Mouse (Mus musculus) lung, adult 2 months (tissue): ENCODE data around the gene Nod2. TPM values are rescaled to one million over a fixed set of nuclear protein-coding genes. Genes with fewer than 3 reads are reported as not detected.

ENCODE experiments used
- DNase-seq: peaks from one replicate; pipeline ENCODE4 v3.0.0; 2022
- H3K4me1 ChIP-seq: fragments of 200-500 bp; 2 replicates; pipeline ENCODE4 v1.6.1; 2011; ENCODE audit warnings: low read length; ENCODE audit not compliant: control insufficient read depth, insufficient read depth
- H3K4me3 ChIP-seq: fragments of 200-500 bp; replicated peaks from 2 replicates; pipeline ENCODE3; 2011; ENCODE audit warnings: low read depth, mild to moderate bottlenecking, control low read depth, low read length; ENCODE audit errors: extremely low read depth
- CTCF ChIP-seq: fragments of 200-500 bp; IDR thresholded peaks from 2 replicates; pipeline ENCODE4 v1.5.1; 2011; ENCODE audit warnings: mild to moderate bottlenecking, low read length, control low read depth; ENCODE audit not compliant: insufficient read depth
- POLR2A ChIP-seq: fragments of 200-500 bp; IDR thresholded peaks from 2 replicates; pipeline ENCODE4 v1.6.1; 2011; ENCODE audit warnings: low read depth, mild to moderate bottlenecking, control low read depth, low read length, borderline replicate concordance; ENCODE audit errors: extremely low read depth
- WGBS: fragments of 180-500 bp; shearing (Covaris S2); methylation state at CpG from one replicate; pipeline ENCODE4 v1.1.7; 2018; 5-methylcytosine and 5-hydroxymethylcytosine counted together
- polyA plus RNA-seq: library from polyadenylated mRNA; depleted of rRNA; stranded (reverse); fragments of >200 nt; gene quantifications from 2 replicates; pipeline ENCODE4 v1.2.3, GENCODE M21; 2012

Gene Nod2
- polyA plus RNA-seq, 1 experiment: 5.0 TPM

DNA sequence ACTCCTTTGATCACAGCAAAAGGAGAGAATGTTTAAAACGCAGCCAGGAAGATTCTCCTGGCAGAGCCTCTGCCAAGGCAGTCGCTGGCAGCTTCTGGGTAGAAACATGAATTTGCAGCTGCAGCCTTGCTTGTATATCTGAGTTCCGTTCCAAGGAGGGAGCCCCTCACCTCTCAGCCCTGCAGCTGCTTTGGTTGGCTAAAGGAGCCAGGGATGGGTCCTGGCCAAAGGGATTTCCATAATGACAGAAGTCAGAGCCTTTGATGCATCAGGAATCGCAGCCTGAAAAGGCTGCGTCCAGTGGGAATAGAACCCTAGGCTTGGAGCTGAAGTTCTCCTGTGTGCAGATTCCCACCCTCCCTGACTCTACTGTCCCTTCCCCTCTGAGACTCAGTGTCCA, 32.1 kb upstream of the Nod2 start:
- WGBS: 67% methylated on average over 5 of the region's 5 CpGs
- no peak overlapping the region for H3K4me3 ChIP-seq
- TF ChIP-seq POLR2A (no peak), CTCF (no peak)
- no peak for DNase-seq
- no peaks in the 10 kb centered on the region for H3K4me1 ChIP-seq

DNA sequence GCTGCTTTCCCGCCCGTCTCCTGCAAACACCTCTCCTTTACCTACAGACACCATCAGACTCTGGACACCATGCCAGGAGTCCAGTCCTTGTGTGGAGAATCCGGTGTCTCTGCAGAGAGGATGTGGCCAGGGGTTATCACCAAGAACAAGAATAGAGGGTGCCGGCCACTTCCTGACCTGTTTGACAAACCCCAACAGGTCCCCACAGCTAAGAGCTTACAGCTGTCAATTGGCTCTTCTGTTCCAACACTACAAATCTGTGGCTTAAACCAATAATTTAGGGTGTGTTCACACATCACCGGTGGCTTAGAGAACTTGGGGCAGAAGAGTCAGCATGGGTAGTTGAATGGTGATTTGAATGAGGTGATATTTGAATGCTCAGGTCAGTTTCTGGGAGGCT, 28.5 kb upstream of the Nod2 start:
- DNase-seq: no peak
- 0 out of 2 replicates have a peak, but pooled peaks cover 2% of the 10 kb centered on the region for H3K4me1 ChIP-seq
- WGBS: 48% methylated on average over 5 of the region's 5 CpGs

DNA sequence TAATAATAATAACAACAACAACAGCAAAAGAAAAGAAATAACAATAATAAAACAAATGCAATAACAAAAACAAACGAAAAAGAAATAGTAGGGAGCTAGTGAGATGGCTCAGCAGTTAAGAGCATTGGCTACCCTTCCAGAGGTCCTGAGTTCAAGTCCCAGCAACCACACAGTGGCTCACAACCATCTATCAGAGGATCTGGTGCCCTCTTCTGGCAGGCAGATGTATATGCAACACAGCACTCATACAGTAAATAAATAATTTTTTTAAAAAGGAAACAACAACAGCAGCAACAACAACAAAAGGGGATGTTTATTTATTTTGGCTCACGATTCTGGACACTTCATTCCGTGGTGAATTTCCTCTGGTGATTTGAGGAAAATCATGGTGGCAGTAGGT, 27.6 kb upstream of the Nod2 start:
- WGBS: 47% methylated on average over 3 of the region's 3 CpGs
- H3K4me3 ChIP-seq: no peak overlapping the region
- TF ChIP-seq POLR2A: no peak
- peak; percentile 42 for TF ChIP-seq CTCF
- no peak for DNase-seq
- 0 out of 2 replicates have a peak, but pooled peaks cover 2% of the 10 kb centered on the region for H3K4me1 ChIP-seq

More for the DNA sequence above, 28.5 kb upstream of the Nod2 start:
- no peak overlapping the region for H3K4me3 ChIP-seq
- TF ChIP-seq POLR2A (no peak), CTCF (no peak)

DNA sequence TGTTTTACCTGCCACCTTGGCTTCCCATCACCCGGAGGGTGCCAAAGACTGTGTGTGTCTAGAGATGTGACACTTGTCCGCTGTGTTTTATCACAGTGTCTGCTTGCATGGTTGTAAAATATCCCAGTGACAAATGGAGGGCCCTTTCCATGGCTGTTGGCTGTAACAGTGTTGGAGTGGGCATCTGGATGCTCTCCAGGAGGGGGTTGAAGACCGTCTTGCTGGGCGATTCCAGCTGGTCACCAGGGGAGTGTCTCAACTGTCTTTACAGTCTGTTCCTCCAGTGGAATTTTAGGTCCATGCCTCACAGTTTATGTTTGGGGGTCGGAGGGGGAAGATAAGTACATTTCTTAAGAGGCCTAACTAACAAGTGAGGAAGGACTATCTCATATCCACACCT, 26.2 kb upstream of the Nod2 start:
- no peak for TF ChIP-seq CTCF
- no peak for TF ChIP-seq POLR2A

DNA sequence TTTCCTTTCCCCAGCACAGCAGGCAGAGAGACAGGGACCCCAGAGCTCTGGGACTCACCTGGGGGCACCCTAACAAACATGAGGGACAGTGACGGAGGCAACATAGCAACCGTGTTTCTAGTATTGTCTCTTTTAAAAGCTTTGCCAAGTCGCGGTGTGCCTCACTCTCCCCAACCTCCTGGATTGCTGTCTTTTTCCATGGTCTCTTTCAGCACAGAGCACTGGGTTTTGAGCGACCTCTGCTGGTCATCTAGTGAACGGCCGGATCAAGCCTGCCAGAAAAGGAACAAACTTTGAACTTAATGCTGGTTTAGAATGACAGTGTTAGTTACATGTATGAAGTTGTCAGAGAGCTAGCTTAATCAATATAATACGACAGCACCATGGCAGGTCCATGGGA, 25.7 kb upstream of the Nod2 start:
- DNase-seq: peak; percentile 77
- Histone ChIP-seq H3K4me1 (0 out of 2 replicates have a peak, but pooled peaks cover 2% of the 10 kb centered on the region), H3K4me3 (no peak overlapping the region)
- no peak for TF ChIP-seq POLR2A
- peak; percentile 96 for TF ChIP-seq CTCF
- 1% methylated on average over 8 of the region's 8 CpGs for WGBS

More for the DNA sequence above, 26.2 kb upstream of the Nod2 start:
- Histone ChIP-seq H3K4me1 (0 out of 2 replicates have a peak, but pooled peaks cover 2% of the 10 kb centered on the region), H3K4me3 (no peak overlapping the region)
- WGBS: 58% methylated on average over 5 of the region's 5 CpGs
- DNase-seq: no peak

DNA sequence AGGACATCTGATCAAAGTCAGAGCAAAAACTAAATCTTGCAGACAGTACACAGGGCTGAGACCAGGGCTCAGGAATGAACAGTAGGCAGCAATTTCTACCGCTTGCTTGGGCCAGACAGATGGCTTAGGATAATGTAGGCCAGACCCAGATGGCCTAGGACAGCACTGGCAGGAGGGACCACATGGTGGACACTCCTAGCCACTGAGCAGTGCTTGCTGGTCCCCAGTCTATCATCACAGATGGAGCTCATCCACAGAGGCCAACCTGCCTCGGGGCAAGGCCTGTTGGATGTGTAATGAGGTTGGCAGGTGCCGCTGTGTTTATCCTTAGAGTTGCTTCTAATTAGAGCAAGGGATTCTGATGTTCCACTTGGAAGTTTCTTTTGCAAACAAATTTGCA, 23.8 kb upstream of the Nod2 start:
- 86% methylated on average over 3 of the region's 3 CpGs for WGBS
- TF ChIP-seq CTCF: no peak
- no peak for TF ChIP-seq POLR2A
- DNase-seq: no peak
- Histone ChIP-seq H3K4me1 (peaks cover 2% of the 10 kb centered on the region; the same call in 1 of the 2 replicates), H3K4me3 (no peak overlapping the region)

DNA sequence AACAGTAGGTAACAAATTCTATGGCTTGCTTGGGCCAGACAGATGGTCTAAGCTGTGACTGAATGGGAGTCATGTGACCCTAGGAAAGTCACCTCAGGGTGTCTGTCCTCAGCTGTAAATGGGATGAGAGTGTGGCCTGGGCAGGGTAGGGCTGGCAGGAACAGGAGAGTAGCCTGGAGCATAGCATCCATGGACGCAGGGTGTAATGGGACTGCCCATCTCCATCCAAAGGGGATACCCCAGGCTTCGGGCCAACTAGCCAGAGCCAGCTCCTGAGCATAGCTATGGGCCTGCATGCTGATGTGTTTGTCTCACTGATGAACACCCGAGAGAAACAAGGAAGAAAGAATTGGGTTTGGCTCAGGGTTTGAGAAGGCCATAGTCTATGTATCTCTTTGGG, 22.8 kb upstream of the Nod2 start:
- no peak for DNase-seq
- TF ChIP-seq POLR2A (no peak), CTCF (no peak)
- WGBS: 86% methylated on average over 3 of the region's 3 CpGs
- peaks cover 2% of the 10 kb centered on the region; the same call in 1 of the 2 replicates for H3K4me1 ChIP-seq
- H3K4me3 ChIP-seq: no peak overlapping the region

DNA sequence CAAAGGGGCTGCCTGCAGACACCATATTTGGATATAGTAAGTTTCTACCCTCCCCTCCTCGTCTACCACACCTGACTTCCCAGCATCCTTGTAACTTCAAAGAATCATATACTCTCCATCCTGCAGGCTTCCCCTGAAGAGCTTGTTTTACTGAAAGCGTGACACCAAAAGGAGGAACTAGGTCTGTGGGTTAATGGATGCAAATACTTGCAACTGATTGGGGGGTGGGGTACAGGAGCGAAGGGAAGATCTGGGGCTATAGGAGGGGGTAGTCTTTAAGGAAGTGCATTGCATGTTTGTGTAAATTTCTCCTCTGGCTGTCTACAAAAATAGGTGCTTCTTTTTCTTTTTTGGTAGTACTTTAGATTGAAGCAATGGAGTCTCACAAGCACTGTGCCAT, 20.7 kb upstream of the Nod2 start:
- Histone ChIP-seq H3K4me3 (no peak overlapping the region), H3K4me1 (no peaks in the 10 kb centered on the region; the same call in 1 of the 2 replicates)
- no peak for DNase-seq
- whole genome bisulfite sequencing: 81% methylated on average over 3 of the region's 3 CpGs
- TF ChIP-seq CTCF: no peak

DNA sequence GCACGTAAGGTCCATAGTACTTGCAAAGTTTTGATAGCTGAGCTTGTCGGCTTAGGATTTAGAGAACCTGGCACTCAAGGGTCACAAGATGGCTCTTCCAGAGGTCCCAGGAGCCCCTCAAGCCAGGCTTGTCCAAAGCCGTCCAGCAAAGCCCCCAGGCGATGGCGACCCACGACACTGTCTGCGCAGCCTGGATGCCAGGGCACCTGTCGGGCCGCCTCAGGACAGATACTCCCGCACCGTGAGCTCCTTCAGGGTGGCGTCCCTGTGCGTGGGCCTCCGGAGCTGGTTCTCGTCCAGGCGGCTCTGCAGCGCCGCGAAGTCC, 20.2 kb upstream of the Nod2 start:
- H3K4me3 ChIP-seq: peak overlapping the region; percentile 63
- no peak for DNase-seq
- WGBS: 31% methylated on average over 19 of the region's 19 CpGs

DNA sequence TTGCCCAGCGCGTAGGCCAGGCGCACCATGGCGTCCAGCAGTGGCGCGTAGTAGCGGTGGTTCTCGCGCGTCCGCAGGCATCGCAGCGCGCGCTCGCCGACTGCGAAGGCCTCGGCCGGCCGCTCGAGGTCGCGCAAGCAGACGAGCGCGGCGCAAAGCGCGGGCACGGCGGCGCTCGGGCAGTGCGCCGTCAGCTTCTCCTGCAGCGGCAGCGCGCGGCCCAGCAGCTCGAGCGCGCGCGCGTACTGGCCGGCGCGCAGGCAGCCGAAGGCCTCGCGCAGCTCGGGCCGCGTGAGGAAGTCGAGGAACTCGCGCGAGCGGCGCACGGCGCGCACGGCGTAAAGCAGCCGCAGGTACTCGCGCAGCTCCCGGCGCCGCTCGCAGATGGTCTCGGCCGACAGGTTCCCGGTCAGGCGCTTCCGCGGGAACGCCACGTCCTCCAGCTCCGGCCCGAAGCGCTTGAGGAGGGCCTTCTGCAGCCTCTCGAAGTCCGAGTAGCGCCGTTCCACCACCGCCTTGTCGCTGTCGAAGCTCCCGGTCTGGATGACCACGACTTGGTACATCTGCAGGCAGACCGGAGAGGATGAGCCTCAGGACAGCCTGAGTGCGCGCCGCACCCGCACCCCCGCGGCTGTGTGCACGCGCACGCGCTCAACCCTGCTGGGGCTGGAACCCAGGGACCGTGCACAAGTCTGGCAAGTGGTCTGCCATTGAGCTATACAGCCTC, 19.7 kb upstream of the Nod2 start:
- TF ChIP-seq CTCF: no peak
- peak; percentile 17; the same call in 1 of the 2 replicates for TF ChIP-seq POLR2A
- H3K4me1 ChIP-seq: no peaks in the 10 kb centered on the region; the same call in 1 of the 2 replicates
- peak; percentile 54 for DNase-seq
- H3K4me3 ChIP-seq: peak overlapping the region; percentile 65
- 30% methylated on average over 105 of the region's 105 CpGs for WGBS

More for the DNA sequence above, 20.2 kb upstream of the Nod2 start:
- TF ChIP-seq CTCF: no peak
- TF ChIP-seq POLR2A: no peak
- H3K4me1 ChIP-seq: no peaks in the 10 kb centered on the region; the same call in 1 of the 2 replicates
